Mouse (Mus musculus): ENCODE results near the gene Arglu1. TPM values are rescaled to one million over a fixed set of nuclear protein-coding genes. Genes with fewer than 3 reads are reported as not detected.

Gene Arglu1
- polyA plus RNA-seq, 1 experiment from 2014 or later: 144 TPM

GRCm38 (mm10) chr8:8619221-8620194 is 70.8 kb downstream of the Arglu1 start:
- Histone ChIP-seq H3K4me3 (replicated peaks) (no peak overlapping the region), H3K9me3 (replicated peaks) (no peaks in the 10 kb centered on the region), H3K4me2 (replicated peaks) (no peak overlapping the region), H3K9ac (no peak overlapping the region), H3K27me3 (no peaks in the 10 kb centered on the region), H3K36me3 (peaks cover 43% of the 10 kb centered on the region), H3K27ac (replicated peaks) (no peak overlapping the region; the same call in 1 of the 2 replicates), H3K4me1 (peaks cover 15% of the 10 kb centered on the region; the same call in 1 of the 2 replicates)
- WGBS: 50% methylated on average over 19 of the region's 19 CpGs
- ATAC-seq (ENCODE audit: insufficient number of reproducible peaks, low FRiP score, low TSS enrichment, low read depth): no peak

Small RNA genes within 50 kb of the gene (microRNA-seq; reads per million reads assigned to microRNA genes)
- gene Mir7654 (ENCODE audit: borderline number of aligned reads): 6.0 reads per million, percentile 23 among the genes with 10 or more reads in this experiment

Other genes with a start within 250 kb of the Arglu1 start
- gene Efnb2, start 29.3 kb downstream of the Arglu1 start, polyA plus RNA-seq (2015; fragmentation: Nextera tagmentation; extraction: Ambion mirVana): 27.1 and 30.6 TPM in 2 replicates

All from embryonic facial prominence, embryonic 15.5 days (tissue).